In genomic region chr12:107981231-107981630, GRCm38 (mm10) we compare ENCODE assay signal across 11 mouse cellular contexts. TPM values are rescaled to one million over a fixed set of nuclear protein-coding genes. Genes with fewer than 3 reads are reported as not detected.
DNase-seq lines count a peak whose midpoint lies in the region; ATAC-seq and TF ChIP-seq lines count a peak whose summit lies in the region.
"Had no signal": no experiment of that assay in that cellular context is flagged by ENCODE, and none has a peak within 500 bp of the region (broad histone marks: within the 10 kb centered on the region; RNA-seq: fewer than 3 reads in every experiment).

No protein-coding gene starts in this region.

- no peaks in the 10 kb centered on the region for H3K36me3 ChIP-seq in kidney, embryonic 15.5 days
- H3K36me3 ChIP-seq in embryonic facial prominence, embryonic 15.5 days: no peaks in the 10 kb centered on the region
- no peaks in the 10 kb centered on the region for H3K36me3 ChIP-seq in hindbrain, embryonic 16.5 days (ENCODE audit: control insufficient read depth, insufficient read depth, low read length)
- no peaks in the 10 kb centered on the region for H3K36me3 ChIP-seq in midbrain, postnatal 0 days (ENCODE audit: insufficient read depth, low read length)

- no peaks in the 10 kb centered on the region for H3K9me3 ChIP-seq in kidney, embryonic 15.5 days (replicated peaks)
- no peaks in the 10 kb centered on the region for H3K9me3 ChIP-seq in embryonic facial prominence, embryonic 15.5 days (replicated peaks)
- H3K9me3 ChIP-seq in hindbrain, embryonic 16.5 days (ENCODE audit: control insufficient read depth, low read length): no peaks in the 10 kb centered on the region
- H3K9me3 ChIP-seq in midbrain, postnatal 0 days (ENCODE audit: low read length): no peaks in the 10 kb centered on the region

- no peak overlapping the region for H3K9ac ChIP-seq in kidney, embryonic 15.5 days
- H3K9ac ChIP-seq in embryonic facial prominence, embryonic 15.5 days: no peak overlapping the region
- 0 out of 2 replicates have a peak overlapping the region, but pooled peaks have one; percentile 22 for H3K9ac ChIP-seq in hindbrain, embryonic 16.5 days (ENCODE audit: low read depth, low read length)
- no peak overlapping the region for H3K9ac ChIP-seq in midbrain, postnatal 0 days (replicated peaks; ENCODE audit: low read length, poor library complexity, severe bottlenecking)
- H3K9ac ChIP-seq: liver, postnatal 0 days had no signal

- no peak for DNase-seq in kidney, postnatal 36 days
- DNase-seq in midbrain, postnatal 0 days (ENCODE audit: low spot score): no peak
- DNase-seq in embryo, embryonic 11 days: no peak
- no peak for DNase-seq in adrenal gland, adult 2 months
- DNase-seq: liver, postnatal 0 days; thymus, postnatal 14 days had no signal

- H3K4me3 ChIP-seq in kidney, embryonic 15.5 days (replicated peaks): no peak overlapping the region
- H3K4me3 ChIP-seq in embryonic facial prominence, embryonic 15.5 days (replicated peaks): 0 out of 2 replicates have a peak overlapping the region, but pooled peaks have one; percentile 41
- no peak overlapping the region for H3K4me3 ChIP-seq in hindbrain, embryonic 16.5 days (ENCODE audit: low read length)
- H3K4me3 ChIP-seq in midbrain, postnatal 0 days (ENCODE audit: low read depth, low read length): no peak overlapping the region
- H3K4me3 ChIP-seq: myocyte had no signal

- peaks cover 61% of the 10 kb centered on the region for H3K4me1 ChIP-seq in kidney, embryonic 15.5 days
- H3K4me1 ChIP-seq in embryonic facial prominence, embryonic 15.5 days: peaks cover 84% of the 10 kb centered on the region
- peaks cover 36% of the 10 kb centered on the region for H3K4me1 ChIP-seq in hindbrain, embryonic 16.5 days (ENCODE audit: control insufficient read depth, insufficient read depth, low read depth, low read length)
- H3K4me1 ChIP-seq in midbrain, postnatal 0 days (ENCODE audit: insufficient read depth, low read length): peaks cover 6% of the 10 kb centered on the region; the same call in 1 of the 2 replicates

- ATAC-seq in kidney, embryonic 15.5 days (replicated peaks; ENCODE audit: low FRiP score): no peak
- ATAC-seq in embryonic facial prominence, embryonic 15.5 days (ENCODE audit: insufficient number of reproducible peaks, low FRiP score, low TSS enrichment, low read depth): no peak
- ATAC-seq in hindbrain, embryonic 16.5 days: no peak
- ATAC-seq in midbrain, postnatal 0 days (ENCODE audit: low FRiP score): no peak
- ATAC-seq: activated CD4-positive, CD25-positive, alpha-beta regulatory T cell, adult 4 months; liver, postnatal 0 days had no signal

- H3K27me3 ChIP-seq in kidney, embryonic 15.5 days: peaks cover 9% of the 10 kb centered on the region; the same call in 1 of the 2 replicates
- no peaks in the 10 kb centered on the region for H3K27me3 ChIP-seq in embryonic facial prominence, embryonic 15.5 days
- no peaks in the 10 kb centered on the region; the same call in 1 of the 2 replicates for H3K27me3 ChIP-seq in hindbrain, embryonic 16.5 days (replicated peaks; ENCODE audit: control insufficient read depth, insufficient read depth, low read length)
- no peaks in the 10 kb centered on the region for H3K27me3 ChIP-seq in midbrain, postnatal 0 days (ENCODE audit: insufficient read depth, low read length)

- WGBS in kidney, embryonic 15.5 days: 36% methylated on average over 6 of the region's 6 CpGs
- WGBS in embryonic facial prominence, embryonic 15.5 days: 27% methylated on average over 6 of the region's 6 CpGs
- 34% methylated on average over 6 of the region's 6 CpGs for WGBS in hindbrain, embryonic 16.5 days
- 48% methylated on average over 6 of the region's 6 CpGs for WGBS in midbrain, postnatal 0 days

- peak overlapping the region; percentile 96 for H3K27ac ChIP-seq in kidney, embryonic 15.5 days
- H3K27ac ChIP-seq in embryonic facial prominence, embryonic 15.5 days (replicated peaks): peak overlapping the region; percentile 72; the same call in 1 of the 2 replicates
- no peak overlapping the region for H3K27ac ChIP-seq in hindbrain, embryonic 16.5 days (ENCODE audit: low read depth, low read length)
- H3K27ac ChIP-seq in midbrain, postnatal 0 days (ENCODE audit: low read depth, low read length): no peak overlapping the region

- TF ChIP-seq CTCF in midbrain, postnatal 0 days (IDR thresholded peaks at IDR 0.05): no peak

- H3K4me2 ChIP-seq in kidney, embryonic 15.5 days: peak overlapping the region; percentile 91
- peak overlapping the region; percentile 81 for H3K4me2 ChIP-seq in embryonic facial prominence, embryonic 15.5 days (replicated peaks)
- H3K4me2 ChIP-seq in hindbrain, embryonic 16.5 days (ENCODE audit: low read length): peak overlapping the region; percentile 61
- peak overlapping the region; percentile 51; the same call in 1 of the 2 replicates for H3K4me2 ChIP-seq in midbrain, postnatal 0 days (ENCODE audit: low read depth, low read length, poor library complexity, severe bottlenecking)

RNA-seq across cellular contexts. Expression of gene Bcl11b, which starts 22.2 kb away (rescaled TPM):
- 3.1 and 3.8 TPM in 2 replicates for polyA plus RNA-seq in kidney, embryonic 15.5 days (2015; fragmentation: Nextera tagmentation; extraction: Ambion mirVana)
- polyA plus RNA-seq in embryonic facial prominence, embryonic 15.5 days (2015; fragmentation: Nextera tagmentation; extraction: Ambion mirVana): 27.0 and 28.8 TPM in 2 replicates
- polyA plus RNA-seq in hindbrain, embryonic 16.5 days (2015; fragmentation: Nextera tagmentation; extraction: Ambion mirVana): 12.0 and 16.7 TPM in 2 replicates
- 55.2 and 56.8 TPM in 2 replicates for total RNA-seq in midbrain, postnatal 0 days (2014; rRNA removed)
- polyA plus RNA-seq in midbrain, postnatal 0 days (2015; fragmentation: Nextera tagmentation; extraction: Ambion mirVana): 18.9 and 19.0 TPM in 2 replicates
- under 1 TPM; 0.20 to 0.59 TPM for total RNA-seq in adrenal gland, adult 2 months (2021)
- 0.66 and 1.3 TPM in 2 replicates for polyA plus RNA-seq in adrenal gland, adult 2 months (2012; rRNA removed)
- polyA plus RNA-seq: liver, postnatal 0 days; myocyte had no signal

Comparison
In these comparisons a context has a peak if more than half of its experiments do, and no peak if none do; other contexts are left out.
1. H3K27ac ChIP-seq: peak in kidney, embryonic 15.5 days (single experiment) and embryonic facial prominence, embryonic 15.5 days (single experiment); none in hindbrain, embryonic 16.5 days (single experiment) and midbrain, postnatal 0 days (single experiment).
2. Peak in every context shown above with its lines, with median percentiles within 50 percentile points of each other: H3K4me2 ChIP-seq.